Mouse (Mus musculus) forebrain, embryonic 11.5 days (tissue): ENCODE measurements around the gene Znrf3. TPM values are rescaled to one million over a fixed set of nuclear protein-coding genes. Genes with fewer than 3 reads are reported as not detected.
A peak's percentile ranks its signal among the peaks of the same experiment; 100 is the strongest.

Experiments
- ATAC-seq: fragments of 200-750 bp; cut with Nextera tagmentation; replicated peaks from 2 replicates; pipeline ENCODE4 v1.8.0; 2017; ENCODE audit warnings: moderate TSS enrichment; ENCODE audit not compliant: low FRiP score
- DNase-seq: peaks from one replicate; pipeline ENCODE4 v3.0.0-alpha.2; 2017; ENCODE audit warnings: low spot score
- H3K27ac ChIP-seq: fragments of 300-500 bp; sonication (generic); 2 replicates; pipeline ENCODE4 v1.5.1; 2014; ENCODE audit warnings: low read depth, low read length
- H3K27me3 ChIP-seq: fragments of 300-500 bp; sonication (generic); 2 replicates; pipeline ENCODE4 v1.6.1; 2014; ENCODE audit warnings: mild to moderate bottlenecking, low read length, mixed read lengths; ENCODE audit not compliant: control insufficient read depth, insufficient read depth
- H3K36me3 ChIP-seq: fragments of 300-500 bp; sonication (generic); 2 replicates; pipeline ENCODE4 v1.6.1; 2014; ENCODE audit warnings: mild to moderate bottlenecking, low read length, moderate library complexity, mixed read lengths; ENCODE audit not compliant: control insufficient read depth, insufficient read depth
- H3K4me1 ChIP-seq: fragments of 300-500 bp; sonication (generic); replicated peaks from 2 replicates; pipeline ENCODE4 v1.6.1; 2014; ENCODE audit warnings: low read length, mixed read lengths; ENCODE audit not compliant: control insufficient read depth, insufficient read depth
- H3K4me2 ChIP-seq: fragments of 300-500 bp; sonication (generic); 2 replicates; pipeline ENCODE4 v1.6.1; 2014; ENCODE audit warnings: low read depth, mild to moderate bottlenecking, low read length, moderate library complexity, mixed read lengths; ENCODE audit not compliant: severe bottlenecking
- H3K4me3 ChIP-seq: fragments of 300-500 bp; sonication (generic); 2 replicates; pipeline ENCODE4 v1.5.1; 2014; ENCODE audit warnings: low read depth, low read length
- H3K9ac ChIP-seq: fragments of 300-500 bp; sonication (generic); 2 replicates; pipeline ENCODE4 v1.6.1; 2014; ENCODE audit warnings: low read length
- H3K9me3 ChIP-seq: fragments of 300-500 bp; sonication (generic); 2 replicates; pipeline ENCODE4 v1.6.1; 2016; ENCODE audit warnings: low read length, mixed read lengths; ENCODE audit not compliant: control insufficient read depth
- WGBS: fragments of 180-500 bp; shearing (Covaris S2); extraction: QIAGEN DNeasy Blood & Tissue Kit; methylation state at CpG from one replicate; pipeline ENCODE4 v1.1.7; 2014; 5-methylcytosine and 5-hydroxymethylcytosine counted together
- polyA plus RNA-seq: library from polyadenylated mRNA; unstranded; fragments of >200 nt; fragmentation: Nextera tagmentation; extraction: Ambion mirVana; gene quantifications from 2 replicates; pipeline ENCODE4 v1.2.1, GENCODE M21; 2014

Gene Znrf3
- polyA plus RNA-seq, 1 experiment from 2014 or later, result 12.9 TPM

DNA sequence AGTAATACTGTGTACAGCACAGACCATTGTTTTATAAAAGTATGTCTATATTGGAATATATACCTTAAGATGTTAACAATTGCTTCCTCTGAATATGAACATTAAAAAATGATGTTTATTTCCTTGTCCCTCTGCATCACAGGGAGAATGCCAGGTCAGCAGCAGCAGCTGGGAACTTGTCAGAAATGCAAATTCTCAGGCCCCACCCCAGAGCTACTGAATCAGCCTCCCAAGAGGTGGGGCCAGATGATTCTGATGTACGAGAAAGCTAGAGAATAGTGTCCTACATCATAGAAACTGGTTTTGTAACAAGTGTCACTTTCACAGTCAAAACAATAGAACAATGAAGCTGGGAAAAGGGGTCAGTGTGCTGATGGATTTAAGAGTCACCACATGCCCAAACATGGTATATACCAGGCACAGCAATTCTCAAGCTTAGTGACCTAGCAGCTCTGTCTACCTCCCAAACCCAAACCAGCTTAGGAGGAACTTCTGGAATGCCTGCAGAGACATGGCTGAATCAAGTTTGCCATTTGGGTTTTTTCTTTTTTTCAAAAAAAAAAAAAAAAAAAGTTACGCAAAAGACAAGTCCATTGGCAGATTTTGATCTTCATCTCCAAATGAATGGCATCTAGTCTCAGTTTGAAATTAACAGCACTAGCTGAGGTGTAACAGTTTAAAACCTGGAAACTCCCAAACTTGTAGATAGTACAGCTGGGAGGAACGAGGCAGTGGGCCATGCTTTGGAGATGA lies 46.2 kb downstream of the Znrf3 start:
- Histone ChIP-seq H3K27me3 (no peaks in the 10 kb centered on the region), H3K4me2 (no peak overlapping the region), H3K27ac (no peak overlapping the region), H3K9me3 (no peaks in the 10 kb centered on the region), H3K36me3 (no peaks in the 10 kb centered on the region), H3K9ac (no peak overlapping the region), H3K4me1 (peaks cover 3% of the 10 kb centered on the region; the same call in 1 of the 2 replicates), H3K4me3 (no peak overlapping the region)
- DNase-seq (no peak), ATAC-seq (no peak)
- 69% methylated on average over 3 of the region's 3 CpGs for WGBS

DNA sequence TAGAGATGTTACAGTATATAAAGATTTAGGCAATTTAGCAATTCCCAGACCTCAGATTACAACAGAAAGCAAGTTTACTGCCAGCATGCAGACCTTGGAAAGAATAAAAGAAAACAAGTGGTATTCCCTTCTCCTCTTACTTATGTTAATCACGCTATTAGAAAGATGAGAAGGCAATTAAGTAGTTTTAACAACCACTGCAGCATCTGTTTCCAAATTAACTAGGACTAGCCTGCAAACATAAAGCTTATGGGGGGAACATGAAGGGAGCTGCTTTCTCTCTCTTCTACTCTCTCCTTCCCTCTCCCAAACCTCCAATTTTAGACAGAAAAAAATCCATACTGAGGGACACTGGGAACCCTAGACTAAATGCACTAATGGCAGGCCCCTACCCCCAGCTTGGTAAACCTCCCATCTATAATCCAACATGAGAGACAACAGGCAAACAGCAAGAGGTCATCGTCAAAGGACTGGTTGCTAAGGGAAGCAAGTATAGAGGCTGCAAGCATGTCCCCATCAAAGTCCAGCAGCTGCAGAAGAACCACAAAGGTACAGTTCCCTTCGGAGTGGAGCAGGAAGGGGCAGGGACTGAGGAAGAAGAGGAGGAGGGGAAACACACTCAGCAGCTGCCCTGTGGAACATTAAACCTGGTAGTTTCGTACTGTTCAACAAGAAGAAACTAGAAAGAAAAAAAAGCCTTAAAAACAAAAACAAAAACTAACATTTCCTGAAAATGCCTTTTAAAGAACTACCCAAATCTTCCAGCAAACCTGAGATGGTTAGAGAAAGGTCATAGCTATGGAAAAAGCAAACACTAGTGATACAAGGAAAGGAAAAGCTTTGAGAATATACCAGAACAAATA lies 53.4 kb downstream of the Znrf3 start:
- Histone ChIP-seq H3K9me3 (no peaks in the 10 kb centered on the region), H3K27ac (peak overlapping the region; percentile 71), H3K4me1 (peaks cover 10% of the 10 kb centered on the region; the same call in 1 of the 2 replicates), H3K36me3 (no peaks in the 10 kb centered on the region), H3K4me2 (0 out of 2 replicates have a peak overlapping the region, but pooled peaks have one; percentile 28), H3K4me3 (no peak overlapping the region), H3K9ac (no peak overlapping the region), H3K27me3 (no peaks in the 10 kb centered on the region)
- DNase-seq, result peak; percentile 71
- 4% methylated on average over 4 of the region's 4 CpGs for WGBS
- ATAC-seq, result peak; percentile 92

DNA sequence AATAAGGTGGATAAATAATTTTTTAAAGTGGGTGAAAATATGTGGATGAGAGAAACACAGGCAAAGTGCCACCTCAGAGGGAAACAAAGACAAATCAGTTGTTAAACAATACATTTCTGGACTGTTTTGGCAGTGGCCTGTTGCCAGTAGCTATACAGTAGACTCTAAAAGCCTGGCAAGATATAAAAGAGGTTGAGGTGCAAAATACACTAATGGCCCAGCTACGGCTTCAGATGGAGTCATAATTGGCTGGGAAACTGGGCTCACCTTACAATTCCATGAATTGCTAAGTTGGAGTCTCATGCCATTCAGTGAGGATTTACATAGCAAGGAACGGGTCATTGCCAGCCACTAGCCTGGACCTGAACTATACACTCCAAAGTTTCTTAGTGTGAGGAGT lies 62.0 kb downstream of the Znrf3 start:
- no peak for DNase-seq
- WGBS, result 41% methylated on average over 2 of the region's 2 CpGs
- no peak; the same call in 1 of the 2 replicates for ATAC-seq

DNA sequence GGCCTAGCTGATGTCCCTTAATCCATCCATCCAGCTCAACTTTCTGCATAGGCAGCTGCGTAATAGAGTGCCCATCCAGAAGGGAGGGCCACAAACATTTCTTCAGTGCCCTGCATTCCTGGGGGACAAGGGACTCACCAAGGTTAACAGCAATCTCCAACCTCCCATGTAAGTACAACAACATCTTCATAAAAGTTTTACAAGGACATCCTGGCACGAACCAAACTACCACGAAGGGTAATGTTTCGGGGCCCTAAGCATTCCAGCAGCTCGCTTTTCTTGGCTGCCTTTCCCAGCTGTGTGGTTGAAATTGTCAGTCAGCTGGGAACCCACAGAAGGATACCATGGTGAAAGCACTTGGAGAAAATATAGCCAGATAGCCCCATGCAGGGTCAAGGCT lies 63.4 kb downstream of the Znrf3 start:
- Histone ChIP-seq H3K27ac (no peak overlapping the region), H3K4me3 (no peak overlapping the region), H3K9ac (no peak overlapping the region), H3K9me3 (no peaks in the 10 kb centered on the region), H3K36me3 (no peaks in the 10 kb centered on the region), H3K27me3 (no peaks in the 10 kb centered on the region), H3K4me2 (no peak overlapping the region), H3K4me1 (no peaks in the 10 kb centered on the region)
- 92% methylated on average over 5 of the region's 5 CpGs for WGBS
- ATAC-seq (no peak), DNase-seq (no peak)

More for the DNA sequence above, 62.0 kb downstream of the Znrf3 start:
- H3K4me3 ChIP-seq, result no peak overlapping the region
- H3K36me3 ChIP-seq, result no peaks in the 10 kb centered on the region
- H3K9ac ChIP-seq, result no peak overlapping the region
- H3K4me1 ChIP-seq, result no peaks in the 10 kb centered on the region
- no peaks in the 10 kb centered on the region for H3K27me3 ChIP-seq
- H3K4me2 ChIP-seq, result no peak overlapping the region
- H3K9me3 ChIP-seq, result no peaks in the 10 kb centered on the region
- no peak overlapping the region for H3K27ac ChIP-seq

DNA sequence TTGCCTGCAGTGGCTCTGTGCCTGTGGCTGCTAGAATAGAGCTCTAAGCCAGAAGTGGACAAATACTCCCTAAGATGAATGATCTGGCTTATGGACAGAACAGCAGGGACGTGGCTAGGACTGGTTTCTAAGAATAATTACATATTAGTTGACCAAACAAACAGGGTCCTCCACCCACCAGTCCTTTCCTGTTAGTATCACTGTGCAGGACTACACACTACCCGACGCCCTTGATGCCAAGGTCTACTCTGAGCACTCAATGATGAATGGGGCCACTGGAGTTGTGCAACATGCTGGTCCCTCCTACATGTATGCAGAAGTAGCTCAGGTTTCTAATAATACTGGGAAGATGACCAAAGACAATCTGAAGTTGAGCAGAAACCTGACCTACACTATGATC lies 64.4 kb downstream of the Znrf3 start:
- no peak overlapping the region for H3K9ac ChIP-seq
- 94% methylated on average over 3 of the region's 3 CpGs for WGBS
- DNase-seq, result no peak

DNA sequence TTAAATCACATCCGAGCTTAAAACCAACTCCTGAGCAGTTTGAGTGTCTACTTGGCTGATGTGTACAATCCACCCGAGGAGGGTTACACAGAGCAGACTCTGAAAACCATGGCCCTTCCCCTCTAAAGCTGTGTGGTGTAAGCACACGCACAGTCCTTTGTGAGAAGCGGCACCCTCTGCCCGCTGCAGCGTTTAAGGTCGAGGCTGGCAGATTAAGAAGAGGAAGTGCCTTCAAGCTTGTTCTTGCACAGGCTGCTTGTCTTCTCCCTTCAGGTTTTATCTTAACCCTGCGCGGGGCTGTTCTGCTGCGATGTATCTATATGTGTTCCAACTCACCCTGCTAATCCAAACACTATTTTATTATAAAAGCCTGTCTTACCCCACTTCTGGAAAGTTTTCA lies 75.5 kb downstream of the Znrf3 start:
- Histone ChIP-seq H3K36me3 (no peaks in the 10 kb centered on the region), H3K4me3 (no peak overlapping the region), H3K27ac (no peak overlapping the region), H3K27me3 (no peaks in the 10 kb centered on the region), H3K9me3 (no peaks in the 10 kb centered on the region), H3K4me2 (no peak overlapping the region), H3K4me1 (no peaks in the 10 kb centered on the region), H3K9ac (no peak overlapping the region)
- 73% methylated on average over 10 of the region's 10 CpGs for WGBS
- ATAC-seq (no peak), DNase-seq (no peak)

More for the DNA sequence above, 64.4 kb downstream of the Znrf3 start:
- Histone ChIP-seq H3K4me2 (no peak overlapping the region), H3K27me3 (no peaks in the 10 kb centered on the region), H3K9me3 (no peaks in the 10 kb centered on the region), H3K27ac (no peak overlapping the region), H3K4me3 (no peak overlapping the region), H3K4me1 (no peaks in the 10 kb centered on the region), H3K36me3 (no peaks in the 10 kb centered on the region)
- ATAC-seq, result no peak

DNA sequence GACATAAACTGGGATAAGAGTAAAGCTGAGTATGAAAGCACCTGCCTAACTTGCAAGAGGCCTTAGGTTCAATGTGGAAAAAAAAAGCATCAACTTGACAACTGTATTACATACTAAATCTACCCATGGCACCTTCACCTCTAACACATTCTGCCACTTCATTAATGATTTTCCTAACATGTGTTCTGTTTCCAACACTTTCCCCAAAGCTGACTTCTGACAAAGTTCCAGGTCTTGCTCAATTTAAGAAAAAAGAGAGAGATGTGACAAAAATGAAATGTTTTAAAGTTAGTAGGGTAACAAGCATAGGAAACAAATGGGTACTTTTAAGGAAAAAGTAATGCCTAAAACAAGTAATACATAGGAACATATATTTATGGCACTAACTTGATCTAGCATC lies 76.2 kb downstream of the Znrf3 start:
- Histone ChIP-seq H3K4me3 (no peak overlapping the region), H3K9ac (no peak overlapping the region), H3K27me3 (no peaks in the 10 kb centered on the region), H3K4me2 (no peak overlapping the region), H3K36me3 (no peaks in the 10 kb centered on the region), H3K4me1 (no peaks in the 10 kb centered on the region), H3K9me3 (no peaks in the 10 kb centered on the region), H3K27ac (no peak overlapping the region)
- no peak for ATAC-seq
- DNase-seq, result no peak

DNA sequence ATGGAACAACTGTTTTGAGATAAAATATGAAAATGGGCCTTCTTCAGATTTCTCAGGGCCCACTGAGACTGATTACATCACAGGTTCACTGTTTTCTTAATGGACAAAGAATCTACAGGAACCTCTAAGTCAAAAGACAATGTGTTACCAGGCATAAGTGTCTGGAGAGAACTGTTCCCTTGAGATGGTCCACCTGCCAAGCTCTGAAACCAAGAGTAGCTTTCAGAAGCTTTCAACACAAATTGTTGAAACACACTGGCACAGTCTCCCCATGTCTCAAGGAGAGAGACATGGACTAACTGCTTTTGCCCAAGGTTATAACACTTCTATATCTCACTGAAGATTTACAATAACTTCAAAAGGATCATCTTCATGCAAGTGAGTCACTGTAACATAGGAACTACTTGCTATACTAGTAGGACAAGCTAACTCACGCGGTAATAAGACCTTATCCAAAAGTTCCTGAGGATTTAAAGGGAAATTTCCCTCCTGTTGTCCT lies 89.3 kb downstream of the Znrf3 start:
- Histone ChIP-seq H3K4me3 (no peak overlapping the region), H3K9me3 (no peaks in the 10 kb centered on the region), H3K4me2 (no peak overlapping the region), H3K4me1 (no peaks in the 10 kb centered on the region), H3K9ac (no peak overlapping the region), H3K27me3 (no peaks in the 10 kb centered on the region), H3K27ac (no peak overlapping the region), H3K36me3 (no peaks in the 10 kb centered on the region)
- DNase-seq, result no peak
- WGBS, result 98% methylated on average over 2 of the region's 2 CpGs
- ATAC-seq, result no peak
